Mouse (Mus musculus) thymus, adult 2 months (tissue): ENCODE data around the gene Thtpa.

Experiments used
- CTCF ChIP-seq: fragments of 200-500 bp; IDR thresholded peaks from 2 replicates; pipeline ENCODE4 v1.5.1; 2012; ENCODE audit warnings: mild to moderate bottlenecking, control low read depth, low read length, moderate library complexity, borderline replicate concordance; ENCODE audit not compliant: control insufficient read depth, poor library complexity, insufficient read depth; ENCODE audit errors: extremely low read depth
- POLR2A ChIP-seq: fragments of 200-500 bp; IDR thresholded peaks from 2 replicates; pipeline ENCODE4 v1.6.1; 2012; ENCODE audit warnings: mild to moderate bottlenecking, low read length, control low read depth, moderate library complexity; ENCODE audit not compliant: control insufficient read depth, poor library complexity, insufficient read depth; ENCODE audit errors: extremely low read depth

GRCm38 (mm10) chr14:55079214-55079970 is 15.2 kb upstream of the Thtpa start:
- TF ChIP-seq CTCF (peak; percentile 92), POLR2A (no peak)
